Mouse (Mus musculus): ENCODE data around the gene Tcap.

DNA sequence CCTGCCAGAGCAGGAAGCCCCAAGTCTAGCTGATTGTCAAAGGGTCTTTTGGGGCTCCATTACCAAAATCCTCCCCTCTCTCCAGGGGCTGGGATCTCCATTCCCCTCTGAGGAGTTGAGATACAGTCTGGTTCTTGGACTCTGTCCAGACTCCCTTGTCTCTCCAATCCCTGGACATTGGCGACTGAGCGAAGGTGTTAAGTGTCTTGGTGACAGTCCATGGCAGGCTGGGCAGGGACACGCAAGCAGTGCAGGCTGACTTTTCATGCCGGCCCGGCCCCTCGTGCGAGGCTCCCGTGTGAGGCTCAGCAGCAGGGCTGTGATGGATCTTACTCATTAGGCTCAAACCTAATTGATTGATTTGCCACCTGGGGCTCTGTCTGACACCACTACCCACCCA, 9.3 kb upstream of the Tcap start:
- no peak for TF ChIP-seq HCFC1 (IDR thresholded peaks at IDR 0.05; ENCODE audit: borderline replicate concordance, insufficient read depth, low read length)
- no peak for TF ChIP-seq MAFK (IDR thresholded peaks at IDR 0.05; ENCODE audit: insufficient read depth, low read depth, low read length)
- no peak for TF ChIP-seq ZC3H11A (IDR thresholded peaks at IDR 0.05; ENCODE audit: borderline replicate concordance, low read depth, low read length)
- no peak for TF ChIP-seq CHD2 (IDR thresholded peaks at IDR 0.05; ENCODE audit: low read depth, low read length)
- no peak for TF ChIP-seq ZNF384 (IDR thresholded peaks at IDR 0.05; ENCODE audit: low read depth, low read length)
